Mouse (Mus musculus): ENCODE data around the gene Olfr427.
"Not testable (repeated sequence)": the region's sequence is repeated elsewhere in the genome, so short reads cannot be mapped to it uniquely, and the experiment has no call there.

Gene Olfr427

GRCm38 (mm10) chr1:174096591-174096990 lies at the start of gene Olfr427:
TSS of gene Olfr427 (plus strand) at chr1:174096891.
- no peak for DNase-seq (ENCODE audit: low read depth, low spot score)

GRCm38 (mm10) chr1:174048227-174048626 lies 48.5 kb upstream of the Olfr427 start:
- DNase-seq (ENCODE audit: low read depth, low spot score), result not testable (repeated sequence)

GRCm38 (mm10) chr1:174048893-174049292 lies 47.8 kb upstream of the Olfr427 start, which contains the start of gene Olfr432:
TSS of gene Olfr432 (plus strand) at chr1:174049205.
- DNase-seq (ENCODE audit: low read depth, low spot score), result no peak

GRCm38 (mm10) chr1:174049357-174049756 lies 47.3 kb upstream of the Olfr427 start:
- not testable (repeated sequence) for DNase-seq (ENCODE audit: low read depth, low spot score)

GRCm38 (mm10) chr1:174050532-174050931 lies 46.2 kb upstream of the Olfr427 start:
- no peak for DNase-seq (ENCODE audit: low read depth, low spot score)

GRCm38 (mm10) chr1:174051515-174051914 lies 45.2 kb upstream of the Olfr427 start:
- DNase-seq (ENCODE audit: low read depth, low spot score), result no peak

- DNase-seq (ENCODE audit: low read depth, low spot score), result no peak
Observed at GRCm38 (mm10) chr1:174051931-174052536, 44.7 kb upstream of the Olfr427 start.

- DNase-seq (ENCODE audit: low read depth, low spot score), result no peak
Observed at GRCm38 (mm10) chr1:174052981-174053380, 43.7 kb upstream of the Olfr427 start.

GRCm38 (mm10) chr1:174055248-174055647 lies 41.4 kb upstream of the Olfr427 start:
- no peak for DNase-seq (ENCODE audit: low read depth, low spot score)

- no peak for DNase-seq (ENCODE audit: low read depth, low spot score)
Observed at GRCm38 (mm10) chr1:174066305-174066704, 30.4 kb upstream of the Olfr427 start, which contains the start of gene Olfr430. TSS of gene Olfr430 (plus strand) at chr1:174066605.

- DNase-seq (ENCODE audit: low read depth, low spot score), result no peak
Observed at GRCm38 (mm10) chr1:174084031-174084430, 12.7 kb upstream of the Olfr427 start, which contains the start of gene Olfr429. TSS of gene Olfr429 (plus strand) at chr1:174084331.

GRCm38 (mm10) chr1:174103735-174104134 lies 7.0 kb downstream of the Olfr427 start:
- no peak for DNase-seq (ENCODE audit: low read depth, low spot score)

GRCm38 (mm10) chr1:174121062-174121461 lies 24.4 kb downstream of the Olfr427 start, which contains the start of gene Olfr231:
TSS of gene Olfr231 (minus strand) at chr1:174121162.
- DNase-seq (ENCODE audit: low read depth, low spot score), result no peak

- no peak for DNase-seq (ENCODE audit: low read depth, low spot score)
Observed at GRCm38 (mm10) chr1:174131217-174131616, 34.5 kb downstream of the Olfr427 start, which contains the start of gene Olfr424. TSS of gene Olfr424 (plus strand) at chr1:174131517.

- no peak for DNase-seq (ENCODE audit: low read depth, low spot score)
Observed at GRCm38 (mm10) chr1:174131999-174132398, 35.3 kb downstream of the Olfr427 start.

GRCm38 (mm10) chr1:174141384-174141783 lies 44.7 kb downstream of the Olfr427 start:
- DNase-seq (ENCODE audit: low read depth, low spot score), result no peak

GRCm38 (mm10) chr1:174146696-174147095 lies 50.0 kb downstream of the Olfr427 start:
- DNase-seq (ENCODE audit: low read depth, low spot score), result no peak

GRCm38 (mm10) chr1:174149289-174149688 lies 52.6 kb downstream of the Olfr427 start:
- DNase-seq (ENCODE audit: low read depth, low spot score), result no peak

All from R1 (cell line).